Mouse (Mus musculus): ENCODE results near the gene Hoxb4. TPM values are rescaled to one million over a fixed set of nuclear protein-coding genes. Genes with fewer than 3 reads are reported as not detected.

Hoxb4 gene
- polyA plus RNA-seq, 1 experiment from 2014 or later: 3.2 TPM

- Histone ChIP-seq H3K4me2 (replicated peaks) (peak overlapping the region; percentile 72), H3K9ac (0 out of 2 replicates have a peak overlapping the region, but pooled peaks have one; percentile 10)
Observed at GRCm38 (mm10) chr11:96336597-96336996, 18.5 kb downstream of the Hoxb4 start.

GRCm38 (mm10) chr11:96337026-96337425 is 19.0 kb downstream of the Hoxb4 start:
- no peaks in the 10 kb centered on the region for H3K36me3 ChIP-seq
- no peaks in the 10 kb centered on the region for H3K9me3 ChIP-seq
- H3K4me1 ChIP-seq (replicated peaks): peaks cover 85% of the 10 kb centered on the region
- H3K27ac ChIP-seq: peak overlapping the region; percentile 32; the same call in 1 of the 2 replicates
- no peak overlapping the region for H3K4me3 ChIP-seq (replicated peaks)
- peak overlapping the region; percentile 72 for H3K4me2 ChIP-seq (replicated peaks)
- ATAC-seq: no peak
- H3K9ac ChIP-seq: 0 out of 2 replicates have a peak overlapping the region, but pooled peaks have one; percentile 10
- 35% methylated on average over 6 of the region's 6 CpGs for WGBS
- H3K27me3 ChIP-seq (replicated peaks): peaks cover 1% of the 10 kb centered on the region; the same call in 1 of the 2 replicates

More at GRCm38 (mm10) chr11:96336597-96336996, 18.5 kb downstream of the Hoxb4 start:
- Histone ChIP-seq H3K36me3 (no peaks in the 10 kb centered on the region), H3K4me1 (replicated peaks) (peaks cover 85% of the 10 kb centered on the region), H3K9me3 (no peaks in the 10 kb centered on the region), H3K27me3 (replicated peaks) (peaks cover 5% of the 10 kb centered on the region; the same call in 1 of the 2 replicates), H3K4me3 (replicated peaks) (no peak overlapping the region), H3K27ac (peak overlapping the region; percentile 32; the same call in 1 of the 2 replicates)
- 37% methylated on average over 2 of the region's 2 CpGs for WGBS
- no peak for ATAC-seq

GRCm38 (mm10) chr11:96338957-96339855 is 21.1 kb downstream of the Hoxb4 start:
- H3K9ac ChIP-seq: peak overlapping the region; percentile 18; the same call in 1 of the 2 replicates
- H3K27ac ChIP-seq: peak overlapping the region; percentile 95
- H3K36me3 ChIP-seq: no peaks in the 10 kb centered on the region
- no peak overlapping the region for H3K4me3 ChIP-seq (replicated peaks)
- no peaks in the 10 kb centered on the region for H3K9me3 ChIP-seq
- 39% methylated on average over 7 of the region's 7 CpGs for WGBS
- peaks cover 75% of the 10 kb centered on the region for H3K4me1 ChIP-seq (replicated peaks)
- peak overlapping the region; percentile 85 for H3K4me2 ChIP-seq (replicated peaks)
- no peak for ATAC-seq
- H3K27me3 ChIP-seq (replicated peaks): peaks cover 2% of the 10 kb centered on the region

GRCm38 (mm10) chr11:96340698-96341365 is 22.8 kb downstream of the Hoxb4 start:
- H3K36me3 ChIP-seq: no peaks in the 10 kb centered on the region
- H3K9ac ChIP-seq: peak overlapping the region; percentile 55
- peak; percentile 86 for ATAC-seq
- peaks cover 72% of the 10 kb centered on the region for H3K4me1 ChIP-seq (replicated peaks)
- 1% methylated on average over 36 of the region's 36 CpGs for WGBS
- no peaks in the 10 kb centered on the region for H3K9me3 ChIP-seq
- H3K4me3 ChIP-seq (replicated peaks): peak overlapping the region; percentile 44
- H3K27me3 ChIP-seq (replicated peaks): peaks cover 12% of the 10 kb centered on the region
- H3K27ac ChIP-seq: peak overlapping the region; percentile 95
- peak overlapping the region; percentile 85 for H3K4me2 ChIP-seq (replicated peaks)

- peak overlapping the region; percentile 85 for H3K4me2 ChIP-seq (replicated peaks)
- H3K27me3 ChIP-seq (replicated peaks): peaks cover 15% of the 10 kb centered on the region
- WGBS: 4% methylated on average over 40 of the region's 40 CpGs
- H3K9ac ChIP-seq: peak overlapping the region; percentile 68
- peak overlapping the region; percentile 44 for H3K4me3 ChIP-seq (replicated peaks)
- no peaks in the 10 kb centered on the region for H3K9me3 ChIP-seq
- 0 out of 2 replicates have a peak, but pooled peaks cover 3% of the 10 kb centered on the region for H3K36me3 ChIP-seq
- peak overlapping the region; percentile 95 for H3K27ac ChIP-seq
- peaks cover 72% of the 10 kb centered on the region for H3K4me1 ChIP-seq (replicated peaks)
- ATAC-seq: no peak
Observed at GRCm38 (mm10) chr11:96341701-96342575, 23.9 kb downstream of the Hoxb4 start.

GRCm38 (mm10) chr11:96342576-96342930 is 24.5 kb downstream of the Hoxb4 start:
- H3K9me3 ChIP-seq: no peaks in the 10 kb centered on the region
- peak overlapping the region; percentile 95 for H3K27ac ChIP-seq
- H3K27me3 ChIP-seq (replicated peaks): peaks cover 15% of the 10 kb centered on the region
- WGBS: 17% methylated on average over 4 of the region's 4 CpGs
- peak overlapping the region; percentile 44; the same call in 1 of the 2 replicates for H3K4me3 ChIP-seq (replicated peaks)
- ATAC-seq: no peak
- 0 out of 2 replicates have a peak, but pooled peaks cover 3% of the 10 kb centered on the region for H3K36me3 ChIP-seq
- H3K4me2 ChIP-seq (replicated peaks): peak overlapping the region; percentile 85
- peak overlapping the region; percentile 68; the same call in 1 of the 2 replicates for H3K9ac ChIP-seq
- H3K4me1 ChIP-seq (replicated peaks): peaks cover 68% of the 10 kb centered on the region

- Histone ChIP-seq H3K4me1 (replicated peaks) (peaks cover 64% of the 10 kb centered on the region), H3K4me2 (replicated peaks) (peak overlapping the region; percentile 85), H3K36me3 (0 out of 2 replicates have a peak, but pooled peaks cover 3% of the 10 kb centered on the region), H3K27ac (peak overlapping the region; percentile 68), H3K9ac (peak overlapping the region; percentile 33), H3K9me3 (no peaks in the 10 kb centered on the region), H3K4me3 (replicated peaks) (no peak overlapping the region), H3K27me3 (replicated peaks) (peaks cover 15% of the 10 kb centered on the region)
- WGBS: 36% methylated on average over 2 of the region's 2 CpGs
- no peak for ATAC-seq
Observed at GRCm38 (mm10) chr11:96343206-96343745, 25.2 kb downstream of the Hoxb4 start.

- H3K4me2 ChIP-seq (replicated peaks): peak overlapping the region; percentile 85
- H3K27ac ChIP-seq: peak overlapping the region; percentile 88
- peak overlapping the region; percentile 49 for H3K9ac ChIP-seq
- 0 out of 2 replicates have a peak, but pooled peaks cover 3% of the 10 kb centered on the region for H3K36me3 ChIP-seq
- peaks cover 15% of the 10 kb centered on the region for H3K27me3 ChIP-seq (replicated peaks)
- WGBS: 24% methylated on average over 40 of the region's 40 CpGs
- H3K4me1 ChIP-seq (replicated peaks): peaks cover 63% of the 10 kb centered on the region
- no peak for ATAC-seq
- no peaks in the 10 kb centered on the region for H3K9me3 ChIP-seq
- peak overlapping the region; percentile 32 for H3K4me3 ChIP-seq (replicated peaks)
Observed at GRCm38 (mm10) chr11:96344061-96344877, 26.2 kb downstream of the Hoxb4 start.

GRCm38 (mm10) chr11:96344878-96345159 is 26.8 kb downstream of the Hoxb4 start:
- no peak for ATAC-seq
- H3K4me2 ChIP-seq (replicated peaks): peak overlapping the region; percentile 85
- no peaks in the 10 kb centered on the region for H3K9me3 ChIP-seq
- WGBS: 23% methylated on average over 6 of the region's 6 CpGs
- peak overlapping the region; percentile 88 for H3K27ac ChIP-seq
- peaks cover 63% of the 10 kb centered on the region for H3K4me1 ChIP-seq (replicated peaks)
- H3K4me3 ChIP-seq (replicated peaks): peak overlapping the region; percentile 32; the same call in 1 of the 2 replicates
- peak overlapping the region; percentile 49 for H3K9ac ChIP-seq
- 0 out of 2 replicates have a peak, but pooled peaks cover 3% of the 10 kb centered on the region for H3K36me3 ChIP-seq
- H3K27me3 ChIP-seq (replicated peaks): peaks cover 15% of the 10 kb centered on the region

GRCm38 (mm10) chr11:96345220-96345892 is 27.3 kb downstream of the Hoxb4 start:
- 10% methylated on average over 51 of the region's 56 CpGs for WGBS
- peaks cover 63% of the 10 kb centered on the region for H3K4me1 ChIP-seq (replicated peaks)

More at GRCm38 (mm10) chr11:96345220-96345892, 27.3 kb downstream of the Hoxb4 start:
- peak overlapping the region; percentile 49 for H3K9ac ChIP-seq
- ATAC-seq: no peak
- peaks cover 15% of the 10 kb centered on the region for H3K27me3 ChIP-seq (replicated peaks)
- peak overlapping the region; percentile 85 for H3K4me2 ChIP-seq (replicated peaks)
- 0 out of 2 replicates have a peak, but pooled peaks cover 3% of the 10 kb centered on the region for H3K36me3 ChIP-seq
- no peaks in the 10 kb centered on the region for H3K9me3 ChIP-seq
- peak overlapping the region; percentile 88 for H3K27ac ChIP-seq
- H3K4me3 ChIP-seq (replicated peaks): peak overlapping the region; percentile 32

Data from intestine, embryonic 15.5 days (tissue).